Mouse (Mus musculus): Measurements from ENCODE around the gene Arhgef18.

Gene Arhgef18

DNA sequence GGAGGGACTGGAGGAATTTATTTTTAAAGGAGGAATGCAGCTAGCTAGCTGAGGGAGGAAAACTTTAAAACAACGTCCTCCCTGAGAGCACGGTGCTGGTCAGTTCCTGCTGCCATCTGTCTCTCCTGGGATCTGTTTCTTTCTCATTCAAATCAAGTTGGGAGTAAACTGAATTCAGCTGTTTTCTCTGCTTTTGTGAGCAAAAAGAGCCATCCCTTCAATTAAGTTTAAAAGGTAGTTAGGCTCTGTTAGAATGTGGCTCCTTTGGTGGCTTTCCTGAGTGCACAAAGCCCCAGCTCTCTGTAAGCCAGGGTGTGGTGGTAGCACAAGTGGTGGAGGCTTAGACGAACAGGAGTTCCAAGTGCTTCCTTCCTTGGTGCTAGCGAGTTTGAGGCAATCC, 2.4 kb downstream of the Arhgef18 start:
- no peak for DNase-seq (ENCODE audit: low spot score in 2 of 2)

DNA sequence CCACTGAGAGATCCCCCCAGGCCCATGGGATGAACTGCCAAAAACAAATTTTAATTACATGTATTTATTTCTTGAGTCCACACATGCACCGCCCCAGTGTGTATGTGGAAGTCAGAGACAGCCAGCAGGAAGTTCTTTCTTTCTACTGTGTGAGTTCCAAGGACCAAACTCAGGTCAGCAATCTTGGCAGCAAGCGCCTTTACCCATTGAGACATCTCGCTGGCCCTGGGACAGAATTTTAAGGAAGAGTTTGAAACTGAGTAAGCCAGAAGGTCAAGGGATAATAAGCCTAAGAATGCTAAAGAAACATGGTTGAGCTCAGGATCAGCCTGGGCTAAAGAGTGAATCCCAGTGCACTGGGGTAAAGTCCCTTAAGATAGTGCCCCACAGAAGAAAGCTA, 4.8 kb downstream of the Arhgef18 start:
- DNase-seq (ENCODE audit: low spot score in 2 of 2): no peak

DNA sequence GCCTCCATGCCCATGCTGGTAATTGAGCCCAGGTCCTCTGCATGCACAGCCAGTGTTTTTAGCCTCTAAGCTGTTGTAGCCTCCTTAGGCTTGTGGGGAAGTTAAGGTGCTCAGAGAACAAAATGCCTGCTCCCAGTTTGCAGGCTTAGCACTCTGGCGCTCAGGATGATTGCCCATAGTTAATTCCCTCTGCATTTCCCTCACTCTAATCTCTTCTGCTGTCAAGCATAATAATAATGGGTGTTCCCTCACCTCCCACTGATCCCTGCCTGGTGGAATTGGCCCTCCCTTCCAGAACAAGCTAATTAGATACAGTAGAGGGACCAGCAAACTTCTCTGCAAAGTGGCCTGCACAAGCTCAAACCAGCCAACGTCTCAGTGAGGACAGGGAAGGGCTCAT, 7.7 kb downstream of the Arhgef18 start:
- no peak for DNase-seq (ENCODE audit: low spot score in 2 of 2)

DNA sequence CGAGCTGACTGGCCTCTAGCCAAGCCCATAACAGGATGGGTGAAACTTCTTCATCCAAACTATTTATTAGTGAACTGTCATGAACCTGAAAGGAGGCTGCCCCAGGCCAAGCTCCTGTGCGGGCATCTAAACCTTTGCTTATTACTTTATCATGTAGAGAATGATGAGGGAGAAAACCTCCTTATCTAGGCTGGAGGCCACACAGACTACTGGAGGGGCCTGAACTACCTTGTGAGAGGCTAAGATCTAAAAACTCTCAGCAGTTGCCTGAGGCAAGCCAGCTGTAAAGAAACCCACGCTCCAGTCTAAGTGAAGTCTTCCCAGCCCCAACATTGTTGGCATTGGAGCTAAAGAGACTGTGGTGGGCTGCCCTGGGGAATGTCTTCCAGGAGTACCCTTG, 14.6 kb downstream of the Arhgef18 start:
- no peak for DNase-seq (ENCODE audit: low spot score in 2 of 2)

DNA sequence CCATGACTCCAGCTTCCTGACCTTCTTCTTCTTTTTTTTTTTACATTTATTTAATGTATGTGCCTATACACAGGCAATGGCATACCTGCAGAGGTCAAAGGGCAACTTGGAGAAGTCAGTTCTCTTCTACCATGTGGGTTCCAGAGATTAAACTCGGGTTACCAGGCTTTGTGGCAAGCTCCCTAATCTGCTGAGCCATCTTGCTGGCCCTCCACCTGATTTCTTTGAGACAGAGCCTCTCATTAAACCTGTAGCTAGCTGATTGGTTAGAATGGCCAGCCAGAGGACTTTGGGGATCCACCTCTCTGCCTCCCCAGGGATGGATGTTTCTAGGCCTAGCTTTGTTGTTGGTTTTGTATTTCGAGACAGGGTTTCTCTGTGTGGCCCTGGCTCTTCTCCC, 18.3 kb downstream of the Arhgef18 start:
- no peak for DNase-seq (ENCODE audit: low spot score in 2 of 2)

DNA sequence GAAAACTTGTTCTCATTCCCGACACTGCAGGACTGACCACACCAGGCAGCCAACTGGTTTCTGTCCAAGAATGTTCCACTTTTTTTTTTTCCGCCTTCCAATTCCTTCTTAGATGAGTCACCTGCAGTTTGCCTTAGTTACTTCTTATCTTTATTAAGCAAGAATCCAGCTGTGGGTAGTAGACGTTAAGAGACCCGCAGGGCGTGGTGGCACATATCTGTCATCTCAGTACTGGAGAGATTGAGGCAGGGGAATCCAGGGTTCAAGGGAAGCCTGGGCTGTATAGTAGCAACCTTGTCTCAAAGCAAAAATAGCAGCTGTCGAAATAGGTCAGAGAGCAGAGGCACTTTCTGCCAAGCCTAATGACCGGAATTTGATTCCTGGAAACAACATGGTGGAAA, 19.1 kb downstream of the Arhgef18 start:
- no peak for DNase-seq (ENCODE audit: low spot score in 2 of 2)

DNA sequence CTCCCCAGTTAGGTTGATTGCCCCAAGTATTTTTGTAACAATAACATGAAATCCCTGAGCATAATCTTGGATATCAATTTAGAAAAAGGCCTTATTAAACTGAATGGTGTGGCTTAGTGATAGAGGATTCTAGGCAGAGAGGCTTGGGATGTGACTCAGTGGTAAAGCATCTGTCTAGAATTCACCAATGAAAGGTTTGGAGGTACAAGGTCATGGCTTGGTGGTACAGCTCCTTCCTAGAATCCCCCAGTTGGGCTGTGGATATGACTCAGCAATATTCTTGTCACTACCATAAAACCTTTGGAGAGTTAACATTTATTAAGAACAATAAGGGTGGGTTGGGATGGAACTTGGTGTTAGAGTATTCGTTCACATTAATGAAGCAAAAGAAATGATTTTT, 20.0 kb downstream of the Arhgef18 start:
- no peak for DNase-seq (ENCODE audit: low spot score in 2 of 2)

DNA sequence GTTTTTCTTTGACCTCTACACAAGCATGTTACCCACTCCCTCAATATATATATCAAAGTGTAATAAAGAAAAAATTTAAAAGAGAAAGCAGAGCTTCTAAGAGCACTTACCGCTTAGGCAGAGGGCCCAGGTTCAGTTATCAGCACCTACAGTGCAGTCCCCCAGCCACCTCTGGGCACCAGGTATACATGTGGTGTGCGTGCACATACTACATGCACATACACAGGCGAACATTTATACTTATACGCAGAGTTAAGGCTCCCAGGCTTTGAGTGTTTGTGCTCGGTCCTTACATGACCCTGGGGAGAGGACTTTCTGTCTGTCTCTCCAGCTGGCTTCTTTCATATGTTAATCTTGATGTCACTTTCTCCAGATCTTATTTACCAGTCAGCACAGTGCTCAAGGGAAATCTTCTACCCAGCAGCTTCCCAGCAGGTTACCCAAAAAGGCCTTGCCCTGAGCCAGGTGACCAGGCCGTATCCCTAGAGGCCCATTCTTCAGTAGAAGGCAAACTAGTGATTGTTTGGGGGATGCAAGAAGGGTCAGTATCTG, 21.9 kb downstream of the Arhgef18 start:
- DNase-seq (ENCODE audit: low spot score in 2 of 2): no peak

DNA sequence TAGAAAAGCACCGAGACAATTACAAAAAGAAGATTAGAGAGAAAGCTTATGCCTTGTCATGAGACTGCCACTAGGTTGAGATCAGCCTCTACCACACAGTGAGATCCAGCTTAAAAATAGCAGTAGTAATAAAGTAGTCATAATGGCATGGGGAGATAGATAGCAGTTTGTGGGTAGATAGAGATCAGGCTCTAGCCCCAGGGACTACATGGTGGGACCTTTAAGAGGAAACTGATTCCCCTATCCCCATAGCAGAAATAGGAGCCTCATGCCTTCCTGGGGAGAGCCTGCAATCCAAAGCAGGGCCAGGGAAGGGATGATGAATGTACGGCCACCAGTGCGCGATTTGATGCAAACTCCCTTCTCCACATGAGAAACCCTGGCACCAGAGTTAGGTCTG, 22.5 kb downstream of the Arhgef18 start:
- no peak for DNase-seq (ENCODE audit: low spot score in 2 of 2)

DNA sequence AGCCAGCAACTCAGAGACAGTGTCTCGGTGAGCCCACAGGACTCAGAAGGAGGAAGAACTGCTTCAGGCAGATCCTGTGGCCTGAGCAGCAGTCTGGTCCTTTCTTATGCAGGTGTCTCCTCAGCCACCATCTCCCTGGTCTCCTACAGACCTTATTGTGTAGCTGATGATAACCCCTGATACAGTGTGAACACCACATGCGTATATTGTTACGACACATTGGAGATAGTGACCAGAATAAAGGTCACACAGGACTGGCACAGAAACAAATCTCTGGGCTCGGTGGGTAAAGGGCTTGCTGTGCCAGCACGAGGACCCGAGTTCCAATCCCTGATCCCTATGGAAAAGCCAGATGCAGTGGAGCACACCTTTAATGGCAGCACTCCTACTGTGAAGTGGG, 22.9 kb downstream of the Arhgef18 start:
- no peak for DNase-seq (ENCODE audit: low spot score in 2 of 2)

DNA sequence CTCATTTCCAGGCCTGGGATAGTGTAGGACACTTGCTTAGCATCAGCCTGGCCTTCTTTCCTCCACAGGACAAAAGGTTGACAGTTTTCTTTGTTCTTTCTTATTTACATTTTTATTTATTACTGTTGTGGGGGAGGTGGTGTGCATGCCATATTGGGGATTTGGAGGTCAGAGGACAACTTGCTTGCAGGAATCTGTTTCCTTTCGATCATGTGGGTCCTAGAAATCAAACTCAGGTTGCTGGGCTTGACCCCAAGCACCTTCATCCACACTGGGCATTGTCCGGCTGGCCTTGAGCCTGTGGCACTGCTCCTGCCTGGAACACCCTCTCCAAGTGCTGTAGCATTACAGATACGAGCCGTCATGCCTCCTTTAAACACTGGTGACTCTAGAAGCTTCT, 24.0 kb downstream of the Arhgef18 start:
- no peak for DNase-seq (ENCODE audit: low spot score in 2 of 2)

DNA sequence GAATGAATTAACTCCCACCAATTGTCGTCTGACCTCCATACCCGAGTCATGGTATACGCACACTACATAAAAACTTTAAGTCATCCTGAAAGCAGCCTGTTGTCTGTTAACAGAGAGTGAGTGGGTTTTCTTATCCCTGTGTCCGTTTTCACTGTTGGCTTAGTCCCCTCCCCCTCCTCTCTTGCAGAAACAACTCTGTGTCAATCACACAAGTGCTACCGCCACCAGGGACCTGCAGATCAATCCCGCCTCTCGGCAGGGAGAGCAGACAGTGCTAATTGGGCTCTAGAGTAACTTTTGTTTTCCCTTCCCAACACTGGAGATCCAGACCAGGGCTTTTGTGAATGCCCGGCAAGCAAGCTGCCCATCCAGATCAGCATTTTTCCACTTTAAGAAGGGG, 24.6 kb downstream of the Arhgef18 start:
- no peak for DNase-seq (ENCODE audit: low spot score in 2 of 2)

DNA sequence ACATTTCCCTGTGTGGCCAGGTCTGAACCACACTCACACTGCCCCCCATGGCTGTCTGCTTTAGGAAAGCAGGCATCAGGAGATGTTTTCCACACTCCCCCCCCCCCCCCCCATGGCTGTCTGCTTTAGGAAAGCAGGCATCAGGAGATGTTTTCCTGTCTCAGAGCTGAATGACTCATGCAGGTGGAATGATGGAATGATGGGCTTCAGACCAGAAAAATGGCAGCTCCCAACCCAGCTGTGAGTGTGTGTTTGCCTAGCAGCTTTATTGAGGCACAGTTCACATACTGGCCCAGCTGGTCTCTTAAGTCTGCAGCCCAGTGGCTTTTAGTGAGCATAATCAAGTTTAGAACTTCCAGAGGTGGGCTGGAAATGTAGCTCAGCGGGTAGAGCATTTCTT, 25.3 kb downstream of the Arhgef18 start:
- DNase-seq (ENCODE audit: low spot score in 2 of 2): no peak

DNA sequence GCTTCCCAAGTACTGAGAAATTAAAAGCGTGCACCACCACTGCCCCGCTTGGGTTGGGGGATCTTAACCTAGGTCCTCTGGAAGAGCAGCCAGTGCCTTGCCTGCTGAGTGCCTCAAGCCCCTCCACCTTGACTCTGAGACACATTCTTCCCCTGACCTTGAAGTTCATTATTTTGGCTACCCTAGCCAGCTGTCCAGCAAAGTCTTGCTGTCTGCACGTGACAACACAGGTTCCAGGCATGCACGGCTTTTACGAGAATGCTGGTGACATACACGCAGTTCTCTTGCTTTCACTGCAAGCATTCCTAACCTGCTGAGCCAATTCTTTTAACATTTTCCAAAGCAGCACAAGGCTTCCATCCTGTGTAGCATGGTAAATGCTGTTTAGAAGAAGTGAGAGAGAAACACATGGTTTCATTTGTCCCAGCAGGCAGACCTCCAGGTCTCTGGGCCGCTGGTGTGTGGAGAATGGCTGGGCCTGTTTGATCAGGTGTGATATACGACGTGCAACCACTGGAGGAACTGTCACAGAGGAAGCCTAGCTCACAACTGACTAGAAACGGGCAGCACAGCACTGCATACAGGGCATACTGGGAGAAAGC, 27.4 kb downstream of the Arhgef18 start:
- DNase-seq (ENCODE audit: low spot score in 2 of 2): no peak

DNA sequence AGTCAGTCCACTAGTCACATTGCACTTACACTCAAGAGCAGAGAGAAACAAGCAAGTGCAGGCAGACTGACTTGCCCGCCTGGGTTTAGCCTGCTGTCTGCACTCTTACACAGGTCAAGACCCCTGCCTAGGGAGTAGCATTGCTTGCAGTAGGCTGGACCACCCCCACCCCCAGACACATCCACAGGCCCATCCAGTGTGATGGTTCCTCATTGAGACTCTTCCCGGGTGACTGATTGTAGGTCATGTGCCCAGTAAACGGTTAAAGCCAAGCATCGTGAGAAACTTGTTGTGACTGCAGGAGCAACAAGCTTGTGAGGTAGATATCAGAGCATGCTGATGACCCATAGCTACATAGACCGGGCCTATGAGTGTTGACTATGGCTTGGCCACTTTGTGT, 28.7 kb downstream of the Arhgef18 start:
- DNase-seq (ENCODE audit: low spot score in 2 of 2): no peak

DNA sequence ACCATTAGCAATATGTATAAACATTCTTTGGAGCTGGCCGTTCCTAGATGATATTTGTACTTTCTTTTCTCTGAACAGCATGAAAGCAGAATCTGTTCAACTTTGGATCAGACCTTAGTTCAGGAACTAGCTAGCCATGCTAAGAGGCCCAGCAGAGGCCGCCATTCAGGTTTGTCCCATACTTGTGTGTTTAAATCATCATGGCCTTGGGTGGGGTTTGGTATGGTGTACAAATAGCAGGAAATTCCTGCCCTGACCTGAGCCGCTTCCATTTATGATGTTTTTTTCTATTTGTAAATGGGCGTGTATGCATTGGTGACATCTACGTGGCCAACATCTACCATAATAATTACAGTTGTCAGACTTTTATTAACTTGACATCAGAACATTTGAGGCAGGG, 32.4 kb downstream of the Arhgef18 start:
- DNase-seq (ENCODE audit: low spot score in 2 of 2): no peak

DNA sequence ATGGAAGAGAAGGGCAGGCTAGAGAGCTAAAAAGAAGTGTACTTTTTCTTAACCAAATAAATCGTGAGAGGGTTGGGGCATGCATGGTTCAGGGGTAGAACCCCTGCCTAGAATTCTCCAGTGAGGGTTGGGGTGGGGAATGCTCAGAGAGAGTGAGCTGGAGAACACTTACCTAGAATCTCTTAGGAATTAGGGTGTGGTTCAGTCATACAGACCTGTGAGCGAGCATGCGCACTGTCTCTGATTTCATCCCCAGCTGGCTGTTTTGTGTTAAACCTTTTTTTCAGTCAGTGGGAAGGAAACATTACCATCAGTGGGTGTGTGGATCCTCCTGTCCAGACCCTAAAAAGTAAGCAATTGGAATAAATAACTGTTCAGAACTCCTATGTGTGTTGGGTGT, 33.4 kb downstream of the Arhgef18 start:
- DNase-seq (ENCODE audit: low spot score in 2 of 2): no peak

DNA sequence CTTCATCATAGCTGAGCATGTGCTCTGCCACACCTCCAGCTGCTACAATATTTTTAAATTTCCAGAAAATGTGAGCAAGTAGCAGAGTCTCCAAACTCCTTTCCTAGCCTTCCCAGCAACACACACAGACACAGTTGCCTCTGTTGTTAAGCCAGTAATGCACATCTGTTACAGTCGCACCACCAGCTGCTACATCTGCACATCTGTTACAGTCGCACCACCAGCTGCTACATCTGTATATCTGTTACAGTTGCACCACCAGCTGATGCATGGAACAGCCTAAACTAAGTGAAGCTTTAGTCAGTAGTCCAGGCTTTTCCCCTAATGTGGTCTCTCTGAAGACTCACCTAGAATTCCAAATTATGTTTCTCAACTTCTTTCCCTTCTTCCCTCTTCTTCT, 35.6 kb downstream of the Arhgef18 start:
- no peak for DNase-seq (ENCODE audit: low spot score in 2 of 2)

DNA sequence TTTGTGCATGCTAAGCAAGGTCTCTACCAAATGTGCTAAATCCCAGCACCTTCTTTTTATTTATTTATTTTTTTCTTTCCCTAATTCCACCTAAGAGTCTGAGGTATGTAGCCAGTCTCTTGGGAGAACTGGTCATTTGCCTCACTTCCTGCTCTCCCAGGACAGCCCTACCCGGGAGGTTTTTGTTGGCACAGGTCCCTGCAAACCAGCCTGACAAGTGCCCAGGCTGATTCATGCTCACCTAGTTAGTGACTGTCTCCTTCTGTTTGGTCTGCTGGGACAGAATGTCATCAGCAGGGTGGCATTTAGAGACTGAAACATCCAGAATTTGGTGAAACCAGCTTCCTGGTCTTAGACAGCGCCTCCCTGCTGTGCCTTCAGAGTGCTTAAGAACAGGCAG, 37.2 kb downstream of the Arhgef18 start:
- no peak for DNase-seq (ENCODE audit: low spot score in 2 of 2)

DNA sequence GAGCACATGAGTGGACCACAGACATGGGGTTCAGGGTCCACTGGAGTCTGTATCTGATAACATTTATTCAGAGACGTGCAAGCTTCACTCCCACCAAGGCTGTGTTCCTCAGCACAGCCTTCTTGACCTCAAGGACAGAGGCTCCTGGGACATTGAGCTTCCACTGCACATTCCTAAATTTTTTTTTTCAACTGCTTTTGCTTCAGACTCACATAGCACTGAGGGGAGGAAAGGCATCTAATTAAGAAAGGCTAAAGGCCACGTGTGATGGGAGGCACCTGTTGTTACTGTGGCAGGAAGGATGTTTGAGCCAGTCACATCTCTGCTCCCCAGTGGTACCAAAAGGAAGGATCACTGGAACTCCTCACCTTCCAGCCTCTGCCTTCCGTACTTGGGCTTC, 38.3 kb downstream of the Arhgef18 start:
- no peak for DNase-seq (ENCODE audit: low spot score in 2 of 2)

DNA sequence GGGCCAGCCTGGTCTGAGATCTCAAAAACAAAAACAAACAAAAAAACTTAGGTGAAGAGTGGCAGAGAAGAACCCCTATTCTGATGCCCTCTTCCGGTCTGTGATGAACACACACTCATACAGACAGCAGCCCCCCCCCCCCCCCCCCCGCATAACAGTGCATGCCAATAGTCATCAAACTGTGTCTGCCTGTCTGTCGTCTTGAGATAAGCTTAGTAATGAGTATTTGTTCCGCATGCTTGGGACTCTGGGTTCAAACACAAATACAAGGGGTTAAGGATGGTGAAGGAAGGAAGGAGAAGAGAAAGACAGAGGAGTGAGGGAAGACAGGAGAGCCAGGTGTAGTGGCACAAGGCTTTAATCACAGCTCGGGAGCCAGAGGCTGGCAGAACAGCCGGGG, 43.7 kb downstream of the Arhgef18 start:
- DNase-seq (ENCODE audit: low spot score in 2 of 2): no peak

DNA sequence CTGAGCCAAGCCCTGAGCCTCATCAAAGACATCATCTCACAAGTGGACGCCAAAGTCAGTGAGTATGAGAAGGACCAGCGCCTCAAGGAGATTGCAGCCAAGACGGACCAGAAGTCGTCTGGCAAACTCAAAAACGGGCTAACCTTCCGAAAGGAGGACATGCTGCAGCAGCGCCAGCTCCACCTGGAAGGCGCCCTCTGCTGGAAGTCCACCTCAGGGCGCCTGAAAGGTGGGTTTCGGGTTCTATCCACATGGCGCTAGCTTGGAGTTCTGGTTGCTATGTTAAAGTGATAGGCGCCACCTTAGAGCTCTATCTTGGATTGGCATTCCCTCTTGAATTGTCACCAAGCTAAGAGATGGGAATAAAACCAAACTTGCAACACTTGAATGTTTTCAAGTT, 46.7 kb downstream of the Arhgef18 start:
- no peak for DNase-seq (ENCODE audit: low spot score in 2 of 2)

DNA sequence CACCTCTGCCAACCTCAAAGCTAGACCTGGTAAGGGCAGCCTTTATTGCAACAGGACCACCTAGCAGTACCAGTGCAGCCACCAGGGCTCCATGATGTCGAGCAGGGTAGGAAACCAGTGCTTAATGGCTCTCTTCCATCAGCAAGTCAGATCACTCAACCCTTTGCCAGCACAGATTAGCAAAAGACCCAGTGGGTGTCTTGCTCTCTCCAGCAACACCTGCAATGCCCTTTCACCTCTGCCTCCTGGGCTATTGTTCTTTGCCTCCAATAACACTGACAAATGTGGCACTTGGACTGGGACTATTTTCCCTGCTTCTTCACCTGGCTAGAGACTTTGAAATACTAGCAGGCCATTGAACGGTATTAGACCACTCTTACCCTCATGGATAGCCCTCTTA, 56.4 kb downstream of the Arhgef18 start:
- DNase-seq (ENCODE audit: low spot score in 2 of 2): no peak

DNA sequence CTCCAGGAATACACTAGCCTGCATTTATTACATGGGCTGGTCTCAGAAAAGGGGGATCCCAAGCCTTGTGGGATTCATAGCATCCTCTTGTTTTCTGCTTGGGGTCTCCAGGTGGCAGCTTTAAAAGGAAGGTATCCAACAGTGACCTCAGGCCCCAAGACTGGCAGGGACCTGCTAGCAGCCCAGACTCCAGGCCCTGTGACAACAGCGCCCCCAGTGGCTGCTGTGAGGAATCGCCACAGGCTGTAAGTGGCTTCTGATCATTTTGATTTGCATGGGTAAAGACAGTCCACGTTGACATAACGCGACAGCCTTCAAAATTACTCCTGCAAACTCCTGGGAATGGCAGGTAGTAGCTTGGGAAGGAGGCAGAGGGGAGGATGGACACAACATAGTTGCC, 57.9 kb downstream of the Arhgef18 start:
- DNase-seq (ENCODE audit: low spot score in 2 of 2): no peak
